Mouse (Mus musculus) heart, adult 2 months (tissue): ENCODE measurements around the gene Smg7.

Source experiments
- CTCF ChIP-seq: fragments of 200-600 bp; IDR thresholded peaks from 2 replicates; pipeline ENCODE4 v1.8.1; 2022; ENCODE audit warnings: antibody characterized with exemption, mild to moderate bottlenecking, moderate library complexity
- POLR2A ChIP-seq: fragments of 200-500 bp; IDR thresholded peaks from 2 replicates; pipeline ENCODE4 v1.6.1; 2011; ENCODE audit warnings: mild to moderate bottlenecking, low read depth, low read length, control low read depth; ENCODE audit not compliant: insufficient read depth

DNA sequence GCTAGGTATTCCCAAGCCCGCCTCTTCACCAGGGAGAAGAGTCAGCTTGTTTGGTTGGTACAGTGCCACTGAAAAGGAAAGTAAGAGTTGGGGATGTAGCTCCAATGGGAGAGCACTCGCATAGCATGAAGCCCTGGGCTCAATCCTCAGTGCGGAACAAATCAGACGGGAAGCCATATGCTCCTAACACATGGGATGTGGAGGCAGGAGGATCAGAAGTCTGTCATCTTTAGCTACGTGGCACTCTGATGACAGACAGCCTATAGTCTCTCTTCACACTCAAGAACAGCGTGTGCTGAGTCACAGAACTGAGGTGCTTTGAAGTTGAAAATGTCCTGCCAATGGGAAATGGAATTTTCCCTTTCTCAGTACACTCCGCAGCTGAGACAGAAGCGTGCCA lies 71.4 kb downstream of the Smg7 start:
- no peak for TF ChIP-seq CTCF
- no peak for TF ChIP-seq POLR2A
